In genomic region chr3:95658236-95658867, GRCm38 (mm10) we compare ENCODE assay signal across 8 mouse cellular contexts. TPM values are rescaled to one million over a fixed set of nuclear protein-coding genes. Genes with fewer than 3 reads are reported as not detected.
A peak's percentile ranks its signal among the peaks of the same experiment; 100 is the strongest.
DNase-seq lines count a peak whose midpoint lies in the region; ATAC-seq and TF ChIP-seq lines count a peak whose summit lies in the region.

Gene Mcl1 (plus strand): TSS chr3:95658788.

- H3K9me3 ChIP-seq in embryonic facial prominence, embryonic 14.5 days (ENCODE audit: control insufficient read depth, low read length) = no peaks in the 10 kb centered on the region
- H3K9me3 ChIP-seq in limb, embryonic 13.5 days = no peaks in the 10 kb centered on the region
- no peaks in the 10 kb centered on the region for H3K9me3 ChIP-seq in midbrain, embryonic 15.5 days

- TF ChIP-seq CTCF in bone marrow, adult 2 months (IDR thresholded peaks at IDR 0.05; ENCODE audit: control insufficient read depth, insufficient read depth, low read length) = no peak

- ATAC-seq in embryonic facial prominence, embryonic 14.5 days (ENCODE audit: low read depth) = peak; percentile 97
- peak; percentile 97 for ATAC-seq in limb, embryonic 13.5 days (ENCODE audit: low FRiP score, low read depth)
- ATAC-seq in midbrain, embryonic 15.5 days (replicated peaks) = peak; percentile 98

- under 1% methylated on average over 43 of the region's 43 CpGs for WGBS in bone marrow, adult 2 months
- WGBS in embryonic facial prominence, embryonic 14.5 days = 0% methylated on average over 31 of the region's 43 CpGs
- WGBS in limb, embryonic 13.5 days = under 1% methylated on average over 43 of the region's 43 CpGs
- WGBS in midbrain, embryonic 15.5 days = under 1% methylated on average over 41 of the region's 43 CpGs

- DNase-seq in 416B (ENCODE audit: low read depth) = peak; percentile 95
- DNase-seq in embryonic facial prominence, embryonic 14.5 days (ENCODE audit: low spot score) = peak; percentile 98
- peak; percentile 96 for DNase-seq in heart, adult 8-10 months (ENCODE audit: low spot score)
- DNase-seq in kidney, adult 9 months = peak; percentile 96
- DNase-seq in spleen, adult 18-20 months = peak; percentile 93 to 94

- TF ChIP-seq POLR2A in bone marrow, adult 2 months (IDR thresholded peaks at IDR 0.05; ENCODE audit: borderline replicate concordance, control insufficient read depth, low read depth, low read length) = peak; percentile 100

- peaks cover 33% of the 10 kb centered on the region for H3K36me3 ChIP-seq in embryonic facial prominence, embryonic 14.5 days (ENCODE audit: control insufficient read depth, insufficient read depth, low read length)
- H3K36me3 ChIP-seq in limb, embryonic 13.5 days = peaks cover 29% of the 10 kb centered on the region
- no peaks in the 10 kb centered on the region for H3K36me3 ChIP-seq in midbrain, embryonic 15.5 days (replicated peaks)

- H3K27me3 ChIP-seq in embryonic facial prominence, embryonic 14.5 days (replicated peaks; ENCODE audit: control insufficient read depth, insufficient read depth, low read length) = no peaks in the 10 kb centered on the region
- H3K27me3 ChIP-seq in limb, embryonic 13.5 days = no peaks in the 10 kb centered on the region
- H3K27me3 ChIP-seq in midbrain, embryonic 15.5 days (replicated peaks) = no peaks in the 10 kb centered on the region

- peak within 1 kb of the TSS; percentile 78 for H3K4me3 ChIP-seq in bone marrow, adult 2 months (replicated peaks; ENCODE audit: control insufficient read depth, low read depth, low read length)
- peak within 1 kb of the TSS; percentile 99 for H3K4me3 ChIP-seq in embryonic facial prominence, embryonic 14.5 days (ENCODE audit: low read depth, low read length)
- H3K4me3 ChIP-seq in limb, embryonic 13.5 days = peak within 1 kb of the TSS; percentile 99
- H3K4me3 ChIP-seq in midbrain, embryonic 15.5 days = peak within 1 kb of the TSS; percentile 90

- peaks cover 4% of the 10 kb centered on the region; the same call in 1 of the 2 replicates for H3K4me1 ChIP-seq in bone marrow, adult 2 months (ENCODE audit: control insufficient read depth, insufficient read depth, low read length)
- H3K4me1 ChIP-seq in embryonic facial prominence, embryonic 14.5 days (ENCODE audit: control insufficient read depth, insufficient read depth, low read length) = peaks cover 26% of the 10 kb centered on the region
- H3K4me1 ChIP-seq in limb, embryonic 13.5 days = peaks cover 38% of the 10 kb centered on the region
- H3K4me1 ChIP-seq in midbrain, embryonic 15.5 days = peaks cover 46% of the 10 kb centered on the region

- peak within 1 kb of the TSS; percentile 100 for H3K9ac ChIP-seq in embryonic facial prominence, embryonic 14.5 days (ENCODE audit: low read depth, low read length)
- peak within 1 kb of the TSS; percentile 100 for H3K9ac ChIP-seq in limb, embryonic 13.5 days
- H3K9ac ChIP-seq in midbrain, embryonic 15.5 days = peak within 1 kb of the TSS; percentile 97

- peak within 1 kb of the TSS; percentile 75 for H3K4me2 ChIP-seq in embryonic facial prominence, embryonic 14.5 days (ENCODE audit: low read depth, low read length)
- H3K4me2 ChIP-seq in limb, embryonic 13.5 days (replicated peaks) = peak within 1 kb of the TSS; percentile 91
- peak within 1 kb of the TSS; percentile 59 for H3K4me2 ChIP-seq in midbrain, embryonic 15.5 days

- peak within 1 kb of the TSS; percentile 100 for H3K27ac ChIP-seq in bone marrow, adult 2 months (ENCODE audit: control insufficient read depth, insufficient read depth, low read depth, low read length, poor library complexity)
- peak within 1 kb of the TSS; percentile 99 for H3K27ac ChIP-seq in embryonic facial prominence, embryonic 14.5 days (replicated peaks; ENCODE audit: low read depth, low read length)
- peak within 1 kb of the TSS; percentile 99 for H3K27ac ChIP-seq in limb, embryonic 13.5 days
- peak within 1 kb of the TSS; percentile 98 for H3K27ac ChIP-seq in midbrain, embryonic 15.5 days

RNA-seq across cellular contexts. Expression of gene Mcl1, which starts in this region (rescaled TPM):
- 88.8 and 134 TPM in 2 replicates for polyA plus RNA-seq in bone marrow, adult 2 months (2011; ENCODE audit: insufficient read depth, insufficient read length, low replicate concordance, missing spikeins)
- 62.0 and 65.8 TPM in 2 replicates for polyA plus RNA-seq in embryonic facial prominence, embryonic 14.5 days (2014; fragmentation: Nextera tagmentation; extraction: Ambion mirVana)
- 100 to 1,000 TPM; 123 to 159 (median 134) TPM for total RNA-seq in heart, adult 8-10 months (2022)
- 42.3 and 43.4 TPM in 2 replicates for polyA plus RNA-seq in limb, embryonic 13.5 days (2015; fragmentation: Nextera tagmentation; extraction: Ambion mirVana)
- 47.8 and 47.9 TPM in 2 replicates for polyA plus RNA-seq in midbrain, embryonic 15.5 days (2015; fragmentation: Nextera tagmentation; extraction: Ambion mirVana)

Comparison
In these comparisons a context has a peak if more than half of its experiments do, and no peak if none do; other contexts are left out.
1. Peak in every context shown above with its lines: DNase-seq, ATAC-seq, H3K4me3 ChIP-seq and H3K27ac ChIP-seq.